Mouse (Mus musculus) spleen, postnatal 0 days (tissue): Measurements from ENCODE around the gene Asgr2. TPM values are rescaled to one million over a fixed set of nuclear protein-coding genes. Genes with fewer than 3 reads are reported as not detected.

Experiments used
- polyA plus RNA-seq: library from polyadenylated mRNA; unstranded; fragments of >200 nt; fragmentation: Nextera tagmentation; extraction: Ambion mirVana; gene quantifications from 2 replicates; pipeline ENCODE4 v1.2.1, GENCODE M21; 2015

Gene Asgr2
- polyA plus RNA-seq = 0.12 TPM in 1 of 2 replicates, not detected in the other

GRCm38 (mm10) chr11:70091986-70092783 lies at the start of gene Asgr2:
Gene Asgr2, plus strand, starts transcription at chr11:70092644.

DNA sequence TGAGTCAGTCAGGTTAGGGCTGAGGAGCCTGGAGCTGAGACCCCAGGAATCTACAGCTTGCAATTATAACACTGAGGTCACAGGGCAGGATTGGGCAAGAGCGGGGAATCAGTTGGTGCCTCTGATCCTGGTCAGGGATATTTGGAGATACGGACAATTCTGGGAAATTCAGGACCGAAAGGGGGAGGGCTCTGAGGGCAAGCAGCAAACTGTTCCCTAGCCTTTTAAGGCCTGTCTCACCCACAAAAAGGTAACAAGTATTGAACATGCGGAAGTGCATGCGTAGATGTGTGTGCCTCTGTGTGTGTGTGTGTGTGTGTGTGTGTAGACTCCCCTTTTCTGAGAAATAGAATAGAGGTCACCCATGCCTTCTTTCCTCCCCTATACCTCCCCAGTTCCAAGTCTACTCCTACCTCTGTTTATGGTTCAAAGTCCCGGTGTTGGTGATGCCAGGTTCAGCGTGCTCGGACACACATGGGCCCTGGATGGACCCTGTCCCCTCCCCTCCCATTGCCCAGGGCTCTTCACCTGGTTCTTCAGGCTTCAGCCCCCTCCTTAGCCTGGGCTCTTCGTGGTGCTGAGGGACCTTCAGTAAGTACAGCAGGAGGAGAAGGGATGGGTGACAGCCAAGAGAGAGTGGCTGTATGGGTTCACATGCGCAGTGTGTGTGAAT lies 38.4 kb upstream of the Asgr2 start, which contains the start of gene Asgr1:
Gene Asgr1 (plus strand): TSS at position 188 of the 673 bp plus-strand sequence.

GRCm38 (mm10) chr11:70129926-70130379 lies 37.5 kb downstream of the Asgr2 start, which contains the start of gene Mgl2:
Gene Mgl2, plus strand, starts transcription at chr11:70130329.

Other genes starting within 250 kb of the Asgr2 start
- gene Plscr3, start 246.3 kb upstream of the Asgr2 start, polyA plus RNA-seq = 45.7 and 56.8 TPM in 2 replicates
- 0.56 and 0.91 TPM in 2 replicates for gene Tnk1, start 233.9 kb upstream of the Asgr2 start, polyA plus RNA-seq
- not detected in 2 replicates for gene Tmem95, start 214.6 kb upstream of the Asgr2 start, polyA plus RNA-seq
- 2.3 and 3.1 TPM in 2 replicates for gene Kctd11, start 211.2 kb upstream of the Asgr2 start, polyA plus RNA-seq
- gene Acap1, start 197.1 kb upstream of the Asgr2 start, polyA plus RNA-seq = 15.3 and 21.3 TPM in 2 replicates
- gene 2810408A11Rik, start 191.7 kb upstream of the Asgr2 start, polyA plus RNA-seq = 2.2 and 2.6 TPM in 2 replicates
- gene Neurl4, start 191.6 kb upstream of the Asgr2 start, polyA plus RNA-seq = 3.2 and 3.4 TPM in 2 replicates
- 104 and 116 TPM in 2 replicates for gene Gps2, start 178.8 kb upstream of the Asgr2 start, polyA plus RNA-seq
- gene Eif5a, start 170.7 kb upstream of the Asgr2 start, polyA plus RNA-seq = 1,453 and 1,558 TPM in 2 replicates
- gene Ybx2, start 156.8 kb upstream of the Asgr2 start, polyA plus RNA-seq = 0.12 and 0.53 TPM in 2 replicates
- 19.1 and 22.0 TPM in 2 replicates for gene Slc2a4, start 144.5 kb upstream of the Asgr2 start, polyA plus RNA-seq
- gene Cldn7, start 127.9 kb upstream of the Asgr2 start, polyA plus RNA-seq = 0.98 and 1.6 TPM in 2 replicates
- gene Ctdnep1, start 111.5 kb upstream of the Asgr2 start, polyA plus RNA-seq = 20.7 and 22.4 TPM in 2 replicates
- 69.4 and 73.0 TPM in 2 replicates for gene Elp5, start 110.1 kb upstream of the Asgr2 start, polyA plus RNA-seq
- 318 and 353 TPM in 2 replicates for gene Gabarap, start 101.5 kb upstream of the Asgr2 start, polyA plus RNA-seq
- gene Phf23, start 96.9 kb upstream of the Asgr2 start, polyA plus RNA-seq = 26.6 and 35.9 TPM in 2 replicates
- 6.9 and 10.2 TPM in 2 replicates for gene Dvl2, start 92.0 kb upstream of the Asgr2 start, polyA plus RNA-seq
- 58.3 and 59.1 TPM in 2 replicates for gene Acadvl, start 77.2 kb upstream of the Asgr2 start, polyA plus RNA-seq
- gene Dlg4, start 75.7 kb upstream of the Asgr2 start, polyA plus RNA-seq = 1.5 and 3.1 TPM in 2 replicates
- 0.10 and 0.16 TPM in 2 replicates for gene Asgr1, start 38.6 kb upstream of the Asgr2 start, polyA plus RNA-seq
- gene Mgl2, start 37.7 kb downstream of the Asgr2 start, polyA plus RNA-seq = 2.3 and 3.5 TPM in 2 replicates
- 2.9 and 5.5 TPM in 2 replicates for gene Clec10a, start 63.6 kb downstream of the Asgr2 start, polyA plus RNA-seq
- gene Slc16a11, start 120.1 kb downstream of the Asgr2 start, polyA plus RNA-seq = 0.28 and 0.64 TPM in 2 replicates
- 3.0 and 3.3 TPM in 2 replicates for gene Slc16a13, start 128.4 kb downstream of the Asgr2 start, polyA plus RNA-seq
- 5.9 and 8.2 TPM in 2 replicates for gene Bcl6b, start 137.2 kb downstream of the Asgr2 start, polyA plus RNA-seq
- gene 0610010K14Rik, start 145.3 kb downstream of the Asgr2 start, polyA plus RNA-seq = 107 and 113 TPM in 2 replicates
- gene Gm21988, start 147.2 kb downstream of the Asgr2 start, polyA plus RNA-seq = 6.9 and 7.8 TPM in 2 replicates
- 211 and 216 TPM in 2 replicates for gene Rnasek, start 147.2 kb downstream of the Asgr2 start, polyA plus RNA-seq
- 10.6 and 11.9 TPM in 2 replicates for gene Alox12, start 162.7 kb downstream of the Asgr2 start, polyA plus RNA-seq
- gene Alox12e, start 230.0 kb downstream of the Asgr2 start, polyA plus RNA-seq = 0.15 and 0.30 TPM in 2 replicates